Mouse (Mus musculus) ES-Bruce4 (cell line): ENCODE data around the gene Cyp19a1. TPM values are rescaled to one million over a fixed set of nuclear protein-coding genes. Genes with fewer than 3 reads are reported as not detected.

Experiments used
- H3K27ac ChIP-seq: 2 replicates; pipeline ENCODE4 v1.5.1; 2012; ENCODE audit warnings: low read length, inconsistent platforms; ENCODE audit not compliant: insufficient read depth
- H3K27me3 ChIP-seq: 2 replicates; pipeline ENCODE4 v1.6.1; 2012; ENCODE audit warnings: mild to moderate bottlenecking, low read length, inconsistent platforms; ENCODE audit not compliant: control insufficient read depth, poor library complexity, insufficient read depth, severe bottlenecking
- H3K36me3 ChIP-seq: 2 replicates; pipeline ENCODE4 v1.6.1; 2012; ENCODE audit warnings: inconsistent platforms, mild to moderate bottlenecking, low read length, moderate library complexity; ENCODE audit not compliant: control insufficient read depth, poor library complexity, insufficient read depth, severe bottlenecking
- H3K4me1 ChIP-seq: one replicate; pipeline ENCODE4 v1.8.1; 2011; ENCODE audit warnings: low read length; ENCODE audit not compliant: control insufficient read depth, insufficient read depth
- H3K4me3 ChIP-seq: 2 replicates; pipeline ENCODE4 v1.5.1; 2011; ENCODE audit warnings: low read depth, mild to moderate bottlenecking, low read length
- H3K9ac ChIP-seq: 2 replicates; pipeline ENCODE4 v1.6.1; 2012; ENCODE audit warnings: low read depth, mild to moderate bottlenecking, inconsistent platforms; ENCODE audit not compliant: poor library complexity, severe bottlenecking
- H3K9me3 ChIP-seq: replicated peaks from 2 replicates; pipeline ENCODE4 v1.6.1; 2012; ENCODE audit warnings: mild to moderate bottlenecking, low read length, inconsistent platforms; ENCODE audit not compliant: control insufficient read depth, poor library complexity, insufficient read depth, severe bottlenecking
- CTCF ChIP-seq: IDR thresholded peaks from one replicate; pipeline ENCODE4 v1.8.1; 2011; ENCODE audit warnings: low read depth, low read length
- EP300 ChIP-seq: IDR thresholded peaks from 2 replicates; pipeline ENCODE4 v1.6.1; 2011; ENCODE audit warnings: low read depth, low read length; ENCODE audit not compliant: insufficient read depth
- POLR2A ChIP-seq: IDR thresholded peaks from one replicate; pipeline ENCODE4 v1.8.1; 2011; ENCODE audit warnings: low read length; ENCODE audit not compliant: insufficient read depth
- polyA plus RNA-seq: library from polyadenylated mRNA; stranded (reverse); fragments of >200 nt; gene quantifications from 2 replicates; pipeline ENCODE4 v1.2.4, GENCODE M21; 2011; ENCODE audit warnings: low read depth; ENCODE audit not compliant: missing spikeins, insufficient read depth, insufficient read length

The Cyp19a1 gene
- polyA plus RNA-seq, 1 experiment, result not detected

DNA sequence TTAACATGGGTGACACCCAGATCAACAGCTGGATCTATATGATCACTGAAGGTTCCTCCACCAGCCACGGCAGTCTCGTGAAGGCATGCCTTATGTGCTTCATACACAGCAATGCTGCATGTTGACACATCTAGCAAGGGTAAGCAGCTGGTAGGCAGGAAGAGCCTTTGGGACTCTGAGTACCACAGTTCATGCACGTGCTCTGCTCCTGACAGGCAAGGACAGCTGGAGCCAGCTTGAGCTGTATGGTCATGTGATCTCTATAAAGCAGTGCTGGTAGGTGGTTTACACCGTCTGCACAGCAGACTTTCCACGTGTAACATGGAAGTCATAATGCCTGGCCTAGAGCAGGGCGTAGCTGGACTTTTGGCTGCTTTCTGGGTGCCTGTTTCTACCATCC is 2.1 kb upstream of the Cyp19a1 start:
- TF ChIP-seq POLR2A, result no peak
- no peak for TF ChIP-seq EP300
- no peak for TF ChIP-seq CTCF
- Histone ChIP-seq H3K9ac (no peak overlapping the region), H3K4me3 (no peak overlapping the region), H3K9me3 (no peaks in the 10 kb centered on the region), H3K27ac (no peak overlapping the region), H3K36me3 (no peaks in the 10 kb centered on the region), H3K4me1 (no peaks in the 10 kb centered on the region), H3K27me3 (no peaks in the 10 kb centered on the region)

DNA sequence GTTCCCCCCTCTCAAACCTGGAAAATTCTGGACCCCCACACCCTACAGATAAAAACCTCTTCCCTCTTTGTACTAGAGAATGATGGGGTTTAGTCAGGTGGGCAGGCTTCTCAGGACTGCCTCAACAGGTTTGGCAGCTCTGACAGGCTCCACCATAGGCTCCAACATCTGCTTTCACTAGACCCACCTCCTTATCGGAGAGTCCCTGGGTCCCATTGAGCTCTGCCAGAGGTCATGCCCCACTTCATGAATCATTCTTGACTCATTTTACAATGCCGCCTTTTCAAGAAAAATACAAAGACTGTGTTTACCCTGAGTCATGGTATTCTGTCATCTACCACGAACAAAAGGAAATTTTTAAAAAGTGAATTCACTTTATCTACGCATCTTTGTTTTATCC is 3.2 kb downstream of the Cyp19a1 start:
- TF ChIP-seq EP300 (no peak), POLR2A (no peak), CTCF (no peak)
- no peak overlapping the region for H3K27ac ChIP-seq
- H3K36me3 ChIP-seq, result no peaks in the 10 kb centered on the region
- no peaks in the 10 kb centered on the region for H3K4me1 ChIP-seq
- no peak overlapping the region for H3K4me3 ChIP-seq
- no peaks in the 10 kb centered on the region for H3K27me3 ChIP-seq
- no peaks in the 10 kb centered on the region for H3K9me3 ChIP-seq
- no peak overlapping the region for H3K9ac ChIP-seq

DNA sequence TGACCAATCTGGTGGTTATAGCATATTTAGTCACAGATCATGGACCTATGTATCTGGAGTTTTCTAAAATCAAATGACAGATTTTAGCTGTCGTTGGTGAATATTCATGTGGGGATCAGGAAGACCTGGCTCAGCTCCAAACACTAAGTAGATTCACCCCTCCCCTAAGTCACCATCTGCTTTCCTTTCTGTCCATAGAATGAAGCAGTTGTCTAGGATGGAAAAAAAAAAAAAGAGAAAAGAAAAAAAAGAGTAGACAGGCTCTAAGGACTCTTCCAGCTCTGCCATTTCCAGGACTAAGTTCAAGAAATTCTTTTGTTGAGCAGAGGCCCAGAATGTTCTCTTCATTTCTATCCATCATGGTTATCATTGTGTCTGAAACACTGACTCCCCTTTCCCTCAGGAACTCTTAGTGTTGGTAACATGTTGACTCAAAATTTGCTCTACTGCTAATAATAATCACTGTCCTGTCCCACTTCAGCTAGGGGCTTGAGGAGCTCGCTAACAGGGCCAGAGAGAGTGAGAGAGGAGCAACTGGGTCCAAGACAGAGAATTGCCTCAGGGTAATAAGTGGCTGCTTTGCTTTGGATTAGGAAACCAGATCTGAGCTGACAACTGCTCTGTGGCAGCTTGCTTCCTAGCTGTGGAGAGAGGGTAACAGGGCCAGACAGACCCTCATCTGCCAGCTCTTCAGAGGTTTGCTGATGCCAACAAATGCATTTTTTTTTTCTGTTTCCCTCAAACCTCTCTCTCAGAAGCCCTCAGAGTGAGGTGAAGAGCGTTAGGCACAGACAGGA is 22.8 kb downstream of the Cyp19a1 start:
- no peak for TF ChIP-seq POLR2A
- no peak for TF ChIP-seq EP300
- TF ChIP-seq CTCF, result no peak
- Histone ChIP-seq H3K4me3 (no peak overlapping the region), H3K9ac (no peak overlapping the region), H3K36me3 (no peaks in the 10 kb centered on the region), H3K4me1 (no peaks in the 10 kb centered on the region), H3K9me3 (no peaks in the 10 kb centered on the region), H3K27ac (no peak overlapping the region), H3K27me3 (peaks cover 1% of the 10 kb centered on the region; the same call in 1 of the 2 replicates)

DNA sequence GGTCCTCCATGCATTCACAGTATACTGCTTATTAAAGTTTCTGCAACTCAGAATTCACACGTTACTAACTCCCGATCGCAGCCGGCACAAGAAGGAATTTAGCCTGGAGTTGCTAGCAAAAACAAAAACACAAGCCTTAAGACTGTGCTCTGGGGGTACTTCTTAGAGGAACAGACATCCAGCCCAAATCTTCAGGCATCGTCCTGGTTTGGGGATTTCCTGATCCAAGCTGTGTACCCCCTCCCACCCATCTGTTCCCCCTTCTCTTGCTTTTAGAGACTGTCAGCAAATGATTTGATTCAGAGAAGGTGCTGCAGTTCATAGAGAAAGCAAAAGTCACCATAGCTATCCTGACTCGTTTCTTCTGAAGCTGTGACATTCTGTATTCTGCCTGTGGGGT is 40.3 kb downstream of the Cyp19a1 start:
- H3K4me3 ChIP-seq, result no peak overlapping the region
- no peaks in the 10 kb centered on the region for H3K36me3 ChIP-seq
- no peak for TF ChIP-seq POLR2A
- TF ChIP-seq EP300, result no peak
- no peak for TF ChIP-seq CTCF
- H3K27ac ChIP-seq, result no peak overlapping the region
- H3K9me3 ChIP-seq, result no peaks in the 10 kb centered on the region
- H3K9ac ChIP-seq, result no peak overlapping the region
- no peaks in the 10 kb centered on the region for H3K27me3 ChIP-seq
- no peaks in the 10 kb centered on the region for H3K4me1 ChIP-seq

DNA sequence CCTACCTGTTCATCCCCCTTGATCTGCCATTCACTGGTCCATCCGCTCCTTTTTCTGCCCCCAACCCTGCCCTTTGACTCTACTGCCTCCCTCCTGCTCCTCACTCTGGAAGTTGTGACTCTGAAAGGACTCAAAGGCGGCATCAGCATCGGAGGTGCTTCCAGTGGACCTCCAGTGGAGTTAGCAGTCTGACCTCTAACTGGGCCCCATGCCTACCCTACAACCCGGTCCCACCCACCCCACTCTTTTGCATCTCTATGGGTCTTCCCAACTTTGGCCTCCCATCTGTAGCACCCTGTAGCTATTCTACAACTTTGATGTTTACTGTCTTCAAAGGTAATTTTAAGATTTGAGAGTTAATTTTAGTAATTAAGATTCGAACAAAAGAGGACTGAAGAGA is 51.4 kb downstream of the Cyp19a1 start:
- H3K4me3 ChIP-seq, result no peak overlapping the region
- no peaks in the 10 kb centered on the region for H3K36me3 ChIP-seq
- no peak overlapping the region for H3K9ac ChIP-seq
- H3K27ac ChIP-seq, result no peak overlapping the region
- H3K9me3 ChIP-seq, result no peaks in the 10 kb centered on the region
- H3K27me3 ChIP-seq, result no peaks in the 10 kb centered on the region
- peaks cover 5% of the 10 kb centered on the region for H3K4me1 ChIP-seq
- TF ChIP-seq EP300, result peak; percentile 63; the same call in 1 of the 2 replicates
- no peak for TF ChIP-seq CTCF

DNA sequence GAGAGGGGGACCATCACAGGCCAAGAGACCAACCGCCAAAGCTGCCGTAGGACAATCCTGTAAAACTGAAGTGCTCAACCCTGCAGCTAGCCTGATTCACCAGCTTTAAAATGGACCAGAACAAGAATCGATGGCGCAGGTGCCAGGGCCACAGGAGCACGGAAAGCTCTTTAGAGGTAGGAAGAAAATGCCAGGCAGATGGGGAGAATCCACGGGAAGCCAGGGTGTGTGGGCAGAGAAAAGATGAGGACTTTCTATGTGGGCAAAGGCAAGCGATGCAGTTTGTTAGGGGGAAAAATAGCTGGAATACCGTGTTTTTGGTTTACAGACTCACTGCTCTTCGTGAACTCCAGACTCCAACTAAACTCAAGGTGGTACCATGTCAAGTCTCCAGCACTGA is 53.0 kb downstream of the Cyp19a1 start:
- no peak overlapping the region for H3K9ac ChIP-seq
- H3K4me3 ChIP-seq, result no peak overlapping the region
- TF ChIP-seq EP300 (no peak), POLR2A (no peak), CTCF (no peak)
- no peaks in the 10 kb centered on the region for H3K27me3 ChIP-seq
- H3K9me3 ChIP-seq, result no peaks in the 10 kb centered on the region
- peaks cover 5% of the 10 kb centered on the region for H3K4me1 ChIP-seq
- no peaks in the 10 kb centered on the region for H3K36me3 ChIP-seq
- H3K27ac ChIP-seq, result no peak overlapping the region
